Mouse (Mus musculus) embryonic facial prominence, embryonic 15.5 days (tissue): ENCODE results near the gene Map3k15. TPM values are rescaled to one million over a fixed set of nuclear protein-coding genes. Genes with fewer than 3 reads are reported as not detected.

Source experiments
- ATAC-seq: fragments of 200-750 bp; cut with Nextera tagmentation; 2 replicates; pipeline ENCODE4 v1.8.0; 2017; ENCODE audit warnings: low read depth, moderate TSS enrichment; ENCODE audit not compliant: insufficient number of reproducible peaks, low FRiP score, low TSS enrichment
- H3K27ac ChIP-seq: fragments of 300-500 bp; sonication (generic); replicated peaks from 2 replicates; pipeline ENCODE4 v1.5.1; 2015; ENCODE audit warnings: mild to moderate bottlenecking, inconsistent platforms
- H3K27me3 ChIP-seq: fragments of 300-500 bp; sonication (generic); 2 replicates; pipeline ENCODE4 v1.6.1; 2015; ENCODE audit warnings: inconsistent platforms
- H3K36me3 ChIP-seq: fragments of 300-500 bp; sonication (generic); 2 replicates; pipeline ENCODE4 v1.6.1; 2015; ENCODE audit warnings: mild to moderate bottlenecking, inconsistent platforms
- H3K4me1 ChIP-seq: fragments of 300-500 bp; sonication (generic); 2 replicates; pipeline ENCODE4 v1.6.1; 2015; ENCODE audit warnings: inconsistent platforms
- H3K4me2 ChIP-seq: fragments of 300-500 bp; sonication (generic); replicated peaks from 2 replicates; pipeline ENCODE4 v1.6.1; 2015; ENCODE audit warnings: mild to moderate bottlenecking, inconsistent platforms
- H3K4me3 ChIP-seq: fragments of 300-500 bp; sonication (generic); replicated peaks from 2 replicates; pipeline ENCODE4 v1.5.1; 2015; ENCODE audit warnings: mild to moderate bottlenecking, inconsistent platforms
- H3K9ac ChIP-seq: fragments of 300-500 bp; sonication (generic); 2 replicates; pipeline ENCODE4 v1.6.1; 2015; ENCODE audit warnings: inconsistent platforms
- H3K9me3 ChIP-seq: fragments of 300-500 bp; sonication (generic); replicated peaks from 2 replicates; pipeline ENCODE4 v1.6.1; 2016; ENCODE audit warnings: inconsistent platforms
- WGBS: fragments of 180-500 bp; shearing (Covaris S2); methylation state at CpG from one replicate; pipeline ENCODE4 v1.1.7; 2015; 5-methylcytosine and 5-hydroxymethylcytosine counted together
- polyA plus RNA-seq: library from polyadenylated mRNA; unstranded; fragments of >200 nt; fragmentation: Nextera tagmentation; extraction: Ambion mirVana; gene quantifications from 2 replicates; pipeline ENCODE4 v1.2.1, GENCODE M21; 2015

Map3k15 gene
- polyA plus RNA-seq, 1 experiment from 2014 or later, result 0.13 TPM

DNA sequence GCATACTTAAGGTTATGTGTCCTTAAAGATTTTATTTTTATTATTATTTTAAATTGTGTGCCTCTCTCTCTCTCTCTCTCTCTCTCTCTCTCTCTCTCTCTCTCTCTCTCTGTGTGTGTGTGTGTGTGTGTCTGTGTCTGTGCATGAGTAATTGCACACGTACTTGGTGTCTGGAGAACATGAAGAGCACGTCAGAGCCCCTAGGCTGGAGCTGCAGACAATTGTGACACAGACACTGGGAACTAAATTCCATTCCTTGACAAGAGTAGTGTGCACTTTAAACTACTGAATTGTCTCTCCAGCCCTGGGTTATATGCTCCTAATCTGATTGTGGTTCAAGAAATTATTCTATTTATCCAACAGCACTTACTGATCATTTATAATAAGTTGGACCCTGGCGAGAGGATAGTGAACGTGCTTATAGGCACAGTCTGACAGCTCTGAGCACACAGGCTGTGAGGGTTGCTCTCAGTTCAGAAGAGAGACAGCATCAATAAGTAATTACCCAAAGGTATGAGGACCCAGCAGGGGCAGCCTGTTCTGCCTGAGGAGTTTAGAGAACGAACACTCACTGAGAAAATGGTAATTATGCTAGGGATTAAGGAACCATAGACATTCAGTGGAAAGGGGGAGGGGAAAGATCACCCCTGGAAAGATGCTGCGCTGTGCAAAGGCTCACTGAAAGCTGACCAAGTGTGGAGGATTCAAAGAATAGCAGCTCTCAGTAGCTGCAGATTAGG is 178.2 kb downstream of the Map3k15 start:
- Histone ChIP-seq H3K27ac (no peak overlapping the region), H3K9ac (no peak overlapping the region), H3K27me3 (no peaks in the 10 kb centered on the region), H3K36me3 (no peaks in the 10 kb centered on the region), H3K4me2 (no peak overlapping the region), H3K4me1 (no peaks in the 10 kb centered on the region), H3K4me3 (no peak overlapping the region), H3K9me3 (no peaks in the 10 kb centered on the region)
- WGBS, result 27% methylated on average over 6 of the region's 6 CpGs
- ATAC-seq, result no peak

DNA sequence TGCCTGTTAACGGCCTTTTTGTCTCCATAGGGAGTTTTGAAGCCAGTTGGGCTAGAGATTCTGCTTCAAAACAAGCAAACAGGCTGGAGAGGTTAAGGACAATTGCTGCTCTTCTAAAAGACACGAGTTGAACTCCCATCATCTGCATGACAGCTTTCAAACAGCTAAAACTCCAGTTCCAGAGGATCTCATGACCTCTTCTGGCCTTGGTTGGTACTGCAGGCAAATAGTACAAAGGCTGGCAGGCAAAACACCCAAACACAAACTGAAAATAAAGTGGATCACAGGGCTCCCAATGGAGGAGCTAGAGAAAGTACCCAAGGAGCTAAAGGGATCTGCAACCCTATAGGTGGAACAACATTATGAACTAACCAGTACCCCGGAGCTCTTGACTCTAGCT is 181.9 kb downstream of the Map3k15 start:
- H3K9me3 ChIP-seq, result no peaks in the 10 kb centered on the region
- H3K4me3 ChIP-seq, result no peak overlapping the region
- 11% methylated on average over 2 of the region's 3 CpGs for WGBS
- no peak for ATAC-seq
- no peaks in the 10 kb centered on the region for H3K27me3 ChIP-seq
- no peak overlapping the region for H3K4me2 ChIP-seq
- H3K36me3 ChIP-seq, result no peaks in the 10 kb centered on the region
- no peak overlapping the region for H3K27ac ChIP-seq
- no peak overlapping the region for H3K9ac ChIP-seq
- no peaks in the 10 kb centered on the region for H3K4me1 ChIP-seq

Other genes with a start within 250 kb of the Map3k15 start
- 111 and 112 TPM in 2 replicates for gene Pdha1, start 150.0 kb downstream of the Map3k15 start, polyA plus RNA-seq